Mouse (Mus musculus) C2C12 (cell line): Measurements from ENCODE around the gene Vmn1r9. TPM values are rescaled to one million over a fixed set of nuclear protein-coding genes. Genes with fewer than 3 reads are reported as not detected.

ENCODE experiments used
- H3K27me3 ChIP-seq: one replicate; pipeline ENCODE4 v1.6.1; 2011; ENCODE audit not compliant: control insufficient read depth, insufficient read depth, insufficient read length
- H3K36me3 ChIP-seq: one replicate; pipeline ENCODE4 v1.6.1; 2011; ENCODE audit not compliant: control insufficient read depth, insufficient read depth
- H3K4me3 ChIP-seq: one replicate; pipeline ENCODE4 v1.5.1; 2011; ENCODE audit warnings: mild to moderate bottlenecking, control low read depth; ENCODE audit not compliant: poor library complexity, insufficient read depth, severe bottlenecking
- H3K79me2 ChIP-seq: one replicate; pipeline ENCODE4 v1.6.1; 2011; ENCODE audit not compliant: control insufficient read depth, insufficient read depth
- H3K79me3 ChIP-seq: one replicate; pipeline ENCODE4 v1.6.1; 2011; ENCODE audit warnings: low read depth, control low read depth
- H3ac ChIP-seq: one replicate; pipeline ENCODE3; 2011; ENCODE audit warnings: low read depth; ENCODE audit not compliant: control insufficient read depth, insufficient read length
- CEBPB ChIP-seq: IDR thresholded peaks from one replicate; pipeline ENCODE4 v1.6.1; 2011; ENCODE audit warnings: low read depth, mild to moderate bottlenecking, control low read depth, moderate library complexity
- CTCF ChIP-seq: IDR thresholded peaks from one replicate; pipeline ENCODE4 v1.5.1; 2011; ENCODE audit not compliant: control insufficient read depth, insufficient read depth, insufficient read length
- FOSL1 ChIP-seq: IDR thresholded peaks from one replicate; pipeline ENCODE4 v1.8.0; 2011; ENCODE audit warnings: mild to moderate bottlenecking, low read length; ENCODE audit not compliant: poor library complexity, insufficient read depth, severe bottlenecking
- MAX ChIP-seq: IDR thresholded peaks from one replicate; pipeline ENCODE4 v1.6.1; 2011; ENCODE audit warnings: mild to moderate bottlenecking, control low read depth
- MYOD1 ChIP-seq: IDR thresholded peaks from one replicate; pipeline ENCODE4 v1.6.1; 2011; ENCODE audit warnings: low read depth; ENCODE audit not compliant: control insufficient read depth, insufficient read length
- MYOG ChIP-seq: IDR thresholded peaks from one replicate; pipeline ENCODE4 v1.6.1; 2011; ENCODE audit not compliant: control insufficient read depth, insufficient read length; ENCODE audit errors: extremely low read depth
- USF1 ChIP-seq: IDR thresholded peaks from one replicate; pipeline ENCODE4 v1.6.1; 2011; ENCODE audit warnings: low read depth, mild to moderate bottlenecking, control low read depth, moderate library complexity
- polyA plus RNA-seq: library from polyadenylated mRNA; unstranded; fragments of >200 nt; fragmentation: generic; extraction: Trizol; gene quantifications from one replicate; pipeline ENCODE4 v1.2.1, GENCODE M21; 2012; ENCODE audit warnings: missing spikeins

Gene Vmn1r9
- polyA plus RNA-seq, 1 experiment, result not detected

GRCm38 (mm10) chr6:57109154-57109553 is 42.6 kb downstream of the Vmn1r9 start, which contains the start of gene Vmn1r10:
Vmn1r10 (plus strand) TSS chr6:57109454.
- no peaks in the 10 kb centered on the region for H3K79me3 ChIP-seq
- no peaks in the 10 kb centered on the region for H3K27me3 ChIP-seq
- H3K79me2 ChIP-seq, result no peaks in the 10 kb centered on the region
- TF ChIP-seq MAX, result no peak
- TF ChIP-seq MYOD1, result no peak
- no peak for TF ChIP-seq MYOG
- no peak for TF ChIP-seq CTCF
- no peak for TF ChIP-seq CEBPB
- TF ChIP-seq USF1, result no peak
- TF ChIP-seq FOSL1, result no peak
- H3K4me3 ChIP-seq, result no peak within 1 kb of the TSS
- H3K36me3 ChIP-seq, result no peaks in the 10 kb centered on the region
- H3ac ChIP-seq, result no peak within 1 kb of the TSS

Other genes with a start within 250 kb of the Vmn1r9 start
- gene Fkbp9, start 234.7 kb upstream of the Vmn1r9 start, polyA plus RNA-seq, result 90.4 TPM
- gene Nt5c3, start 142.9 kb upstream of the Vmn1r9 start, polyA plus RNA-seq, result 11.8 TPM
- 0.04 TPM for gene Vmn1r4, start 142.8 kb upstream of the Vmn1r9 start, polyA plus RNA-seq
- gene Vmn1r5, start 96.5 kb upstream of the Vmn1r9 start, polyA plus RNA-seq, result not detected
- gene Vmn1r6, start 69.5 kb upstream of the Vmn1r9 start, polyA plus RNA-seq, result not detected
- gene Vmn1r7, start 41.5 kb upstream of the Vmn1r9 start, polyA plus RNA-seq, result not detected
- not detected for gene Vmn1r8, start 34.5 kb upstream of the Vmn1r9 start, polyA plus RNA-seq
- not detected for gene Vmn1r10, start 42.7 kb downstream of the Vmn1r9 start, polyA plus RNA-seq
- not detected for gene Vmn1r11, start 66.7 kb downstream of the Vmn1r9 start, polyA plus RNA-seq
- gene Vmn1r12, start 90.1 kb downstream of the Vmn1r9 start, polyA plus RNA-seq, result not detected
- not detected for gene Vmn1r13, start 136.5 kb downstream of the Vmn1r9 start, polyA plus RNA-seq
- gene Vmn1r14, start 164.9 kb downstream of the Vmn1r9 start, polyA plus RNA-seq, result not detected
- not detected for gene Vmn1r15, start 191.2 kb downstream of the Vmn1r9 start, polyA plus RNA-seq